Mouse (Mus musculus) CH12.LX (cell line): Measurements from ENCODE around the gene Gm20388. TPM values are rescaled to one million over a fixed set of nuclear protein-coding genes. Genes with fewer than 3 reads are reported as not detected.

Source experiments
- DNase-seq: peaks from one replicate; pipeline ENCODE4 v3.0.0-alpha.2; 2013; ENCODE audit errors: extremely low read depth
- H3K27ac ChIP-seq: 2 replicates; pipeline ENCODE4 v1.5.1; 2012; ENCODE audit warnings: low read depth, mild to moderate bottlenecking, control low read depth, moderate library complexity; ENCODE audit not compliant: insufficient read depth
- H3K27me3 ChIP-seq: replicated peaks from 2 replicates; pipeline ENCODE3; 2012; ENCODE audit warnings: inconsistent platforms
- H3K36me3 ChIP-seq, 2 experiments: replicated peaks in 1 of 2; 2 replicates each; pipeline versions ENCODE3 to v1.6.1; 2012; ENCODE audit warnings: inconsistent platforms in 1 of 2, low read length in 1 of 2, mild to moderate bottlenecking in 1 of 2, mixed read lengths in 1 of 2, moderate library complexity in 1 of 2; ENCODE audit not compliant: control insufficient read depth in 1 of 2, insufficient read depth in 1 of 2
- H3K4me1 ChIP-seq, 2 experiments: 2 replicates each; pipeline ENCODE4 v1.6.1; 2012; ENCODE audit warnings: inconsistent platforms in 1 of 2, moderate library complexity in 1 of 2; ENCODE audit not compliant: insufficient read depth in 2 of 2, control insufficient read depth in 1 of 2
- H3K4me2 ChIP-seq: 2 replicates; pipeline ENCODE4 v1.6.1; 2012; ENCODE audit warnings: low read depth, mild to moderate bottlenecking, control low read depth; ENCODE audit not compliant: poor library complexity, insufficient read depth, severe bottlenecking
- H3K4me3 ChIP-seq, 3 experiments: fragments of 150-350 bp in 1 of 3; sonication (generic) in 1 of 3; replicated peaks in 1 of 3; 2 replicates each; pipeline versions ENCODE3 to v1.5.1; 2011 to 2012; ENCODE audit warnings: low read depth in 2 of 3, low read length in 2 of 3, mild to moderate bottlenecking in 2 of 3, moderate library complexity in 2 of 3, control low read depth in 1 of 3, improper control_type of control experiment in 1 of 3, inconsistent platforms in 1 of 3, mixed read lengths in 1 of 3; ENCODE audit not compliant: poor library complexity in 1 of 3
- H3K79me2 ChIP-seq: replicated peaks from 2 replicates; pipeline ENCODE4 v1.6.1; 2012; ENCODE audit warnings: mild to moderate bottlenecking, moderate library complexity; ENCODE audit not compliant: control insufficient read depth, poor library complexity, insufficient read depth, severe bottlenecking; ENCODE audit errors: extremely low read depth
- H3K9ac ChIP-seq: 2 replicates; pipeline ENCODE4 v1.6.1; 2012; ENCODE audit warnings: low read depth, mild to moderate bottlenecking, control low read depth, moderate library complexity; ENCODE audit not compliant: insufficient read depth
- H3K9me3 ChIP-seq: replicated peaks from 2 replicates; pipeline ENCODE3; 2012; ENCODE audit warnings: low read length, inconsistent platforms, mixed read lengths
- BHLHE40 ChIP-seq: IDR thresholded peaks from 2 replicates; pipeline ENCODE4 v1.6.1; 2011; ENCODE audit warnings: mild to moderate bottlenecking, low read depth, low read length, improper control_type of control experiment
- CHD1 ChIP-seq: IDR thresholded peaks from 2 replicates; pipeline ENCODE4 v1.6.1; 2012; ENCODE audit warnings: low read depth, low read length, improper control_type of control experiment, inconsistent platforms
- ELF1 ChIP-seq: IDR thresholded peaks from 2 replicates; pipeline ENCODE4 v1.6.1; 2014; ENCODE audit warnings: low read depth, mild to moderate bottlenecking, inconsistent platforms, low read length, improper control_type of control experiment
- EP300 ChIP-seq: IDR thresholded peaks from 2 replicates; pipeline ENCODE4 v1.6.1; 2011; ENCODE audit warnings: low read length, improper control_type of control experiment
- ETS1 ChIP-seq: conservative IDR thresholded peaks from 2 replicates; pipeline ENCODE4 v1.6.1; 2012; ENCODE audit warnings: low read depth, mild to moderate bottlenecking, inconsistent platforms, low read length, improper control_type of control experiment, moderate library complexity
- IRF4 ChIP-seq: IDR thresholded peaks from 2 replicates; pipeline ENCODE4 v1.6.1; 2014; ENCODE audit warnings: low read depth, mild to moderate bottlenecking, inconsistent platforms, low read length, improper control_type of control experiment
- JUN ChIP-seq: IDR thresholded peaks from 2 replicates; pipeline ENCODE4 v1.6.1; 2011; ENCODE audit warnings: low read depth, mild to moderate bottlenecking, low read length, improper control_type of control experiment, moderate library complexity; ENCODE audit not compliant: insufficient read depth
- JUND ChIP-seq: conservative IDR thresholded peaks from 2 replicates; pipeline ENCODE4 v1.6.1; 2011; ENCODE audit warnings: low read depth, low read length, improper control_type of control experiment
- KAT2A ChIP-seq: IDR thresholded peaks from 2 replicates; pipeline ENCODE4 v1.6.1; 2012; ENCODE audit warnings: low read length, improper control_type of control experiment, inconsistent platforms; ENCODE audit not compliant: insufficient replicate concordance
- MAFK ChIP-seq: IDR thresholded peaks from 2 replicates; pipeline ENCODE4 v1.6.1; 2011; ENCODE audit warnings: low read length, improper control_type of control experiment; ENCODE audit not compliant: insufficient replicate concordance
- MAZ ChIP-seq: IDR thresholded peaks from 2 replicates; pipeline ENCODE4 v1.6.1; 2012; ENCODE audit warnings: low read depth, mild to moderate bottlenecking, inconsistent platforms, low read length, improper control_type of control experiment, moderate library complexity
- MEF2A ChIP-seq: IDR thresholded peaks from 2 replicates; pipeline ENCODE4 v1.6.1; 2014; ENCODE audit warnings: low read depth, mild to moderate bottlenecking, inconsistent platforms, low read length, improper control_type of control experiment, borderline replicate concordance
- MYC ChIP-seq: IDR thresholded peaks from 2 replicates; pipeline ENCODE4 v1.6.1; 2011; ENCODE audit warnings: low read depth, mild to moderate bottlenecking, improper control_type of control experiment, low read length
- NELFE ChIP-seq: IDR thresholded peaks from 2 replicates; pipeline ENCODE4 v1.6.1; 2011; ENCODE audit warnings: low read depth, low read length, improper control_type of control experiment
- PAX5 ChIP-seq: IDR thresholded peaks from 2 replicates; pipeline ENCODE4 v1.6.1; 2012; ENCODE audit warnings: low read length, inconsistent platforms, mixed read lengths
- POLR2A ChIP-seq: IDR thresholded peaks from 2 replicates; pipeline ENCODE4 v1.6.1; 2011; ENCODE audit warnings: low read depth, mild to moderate bottlenecking, improper control_type of control experiment, low read length
- POLR2AphosphoS2 ChIP-seq: IDR thresholded peaks from 2 replicates; pipeline ENCODE4 v1.6.1; 2011; ENCODE audit warnings: low read depth, low read length, improper control_type of control experiment
- RAD21 ChIP-seq: IDR thresholded peaks from 2 replicates; pipeline ENCODE4 v1.6.1; 2011; ENCODE audit warnings: low read depth, mild to moderate bottlenecking, low read length, improper control_type of control experiment, moderate library complexity
- RCOR1 ChIP-seq: conservative IDR thresholded peaks from 2 replicates; pipeline ENCODE4 v1.6.1; 2012; ENCODE audit warnings: low read depth, mild to moderate bottlenecking, inconsistent platforms, low read length, improper control_type of control experiment
- SMC3 ChIP-seq: IDR thresholded peaks from 2 replicates; pipeline ENCODE4 v1.6.1; 2011; ENCODE audit warnings: low read depth, low read length, improper control_type of control experiment
- UBTF ChIP-seq: IDR thresholded peaks from 2 replicates; pipeline ENCODE4 v1.6.1; 2012; ENCODE audit warnings: low read depth, mild to moderate bottlenecking, inconsistent platforms, low read length, improper control_type of control experiment, moderate library complexity
- USF2 ChIP-seq: conservative IDR thresholded peaks from 2 replicates; pipeline ENCODE4 v1.6.1; 2011; ENCODE audit warnings: low read depth, low read length, improper control_type of control experiment
- ZMIZ1 ChIP-seq: IDR thresholded peaks from 2 replicates; pipeline ENCODE4 v1.6.1; 2012; ENCODE audit warnings: low read depth, mild to moderate bottlenecking, inconsistent platforms, low read length, improper control_type of control experiment
- ZNF384 ChIP-seq: IDR thresholded peaks from 2 replicates; pipeline ENCODE4 v1.6.1; 2012; ENCODE audit warnings: low read depth, low read length, improper control_type of control experiment, inconsistent platforms
- dilution Hi-C: fragments of 300-500 bp; cut with MboI; formaldehyde crosslinking; loops from 2 replicates; pipeline ENCODE4 v1.14.3; 2020; ENCODE audit warnings: low sequenced_read_pairs; ENCODE audit not compliant: extremely low pct_unique_long_range_greater_than_20kb, extremely low pct_ligation_motif_present
- in situ Hi-C: fragments of 300-500 bp; cut with MboI; formaldehyde crosslinking; loops from 3 replicates; pipeline ENCODE4 v1.14.3; 2019; ENCODE audit warnings: low sequenced_read_pairs, low pct_ligation_motif_present, low pct_unique_long_range_greater_than_20kb, mixed read lengths
- polyA plus RNA-seq: library from polyadenylated mRNA; unstranded; fragments of >175 nt; gene quantifications from 2 replicates; pipeline ENCODE4 v1.2.1, GENCODE M21; 2012; ENCODE audit warnings: low read depth; ENCODE audit not compliant: insufficient read length
- total RNA-seq, 2 experiments: library from RNA; depleted of rRNA; stranded (reverse); fragments of 300-350 nt in 1 of 2; fragments of >200 nt in 1 of 2; gene quantifications; 2 replicates each; pipeline ENCODE4 v1.2.3; 2012 to 2014

Gm20388 gene
- total and polyA plus RNA-seq, 3 experiments, result 14.8 to 26.3 (median 22.2) TPM

DNA sequence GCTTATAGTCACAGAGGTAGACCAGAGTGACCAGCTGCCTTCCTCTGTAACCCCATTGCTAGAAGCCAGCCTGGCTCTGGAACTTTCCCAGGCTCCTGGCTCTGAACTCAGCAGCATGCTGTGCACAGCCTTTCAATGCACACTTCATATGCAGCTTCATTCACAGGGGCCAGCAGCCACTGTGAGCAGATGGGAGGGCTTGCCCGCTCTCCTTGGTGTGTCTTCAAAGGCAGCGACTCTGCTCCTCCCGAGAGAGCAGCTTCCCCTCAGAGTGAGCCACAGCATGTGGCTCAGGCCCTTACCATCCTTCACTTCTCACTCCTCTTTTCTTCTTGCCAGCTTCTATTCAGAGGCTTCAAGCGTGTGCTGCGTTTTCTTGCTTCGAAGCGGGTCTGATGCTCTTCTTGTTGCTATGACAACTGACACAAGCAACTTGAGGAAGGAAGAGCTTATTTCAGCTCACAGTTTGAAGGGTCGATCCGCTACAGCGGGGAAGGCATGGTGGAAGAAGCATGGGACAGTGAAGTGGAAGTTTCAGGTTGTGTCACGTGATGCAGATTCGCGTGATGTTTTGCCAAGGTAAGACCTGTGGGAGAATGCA lies 4293.5 kb downstream of the Gm20388 start:
- Histone ChIP-seq H3K79me2 (no peaks in the 10 kb centered on the region), H3K36me3 (no peaks in the 10 kb centered on the region), H3K27me3 (no peaks in the 10 kb centered on the region), H3K4me2 (no peak overlapping the region)
- no peak for DNase-seq
- no peak for TF ChIP-seq IRF4
- TF ChIP-seq POLR2AphosphoS2, result no peak
- no peak for TF ChIP-seq RAD21
- TF ChIP-seq SMC3, result no peak
- TF ChIP-seq MYC, result no peak
- TF ChIP-seq POLR2A, result no peak
- TF ChIP-seq CHD1, result no peak
- no peak for TF ChIP-seq MAFK
- no peak for TF ChIP-seq JUND
- TF ChIP-seq ZMIZ1, result no peak
- TF ChIP-seq MEF2A, result no peak
- no peak for TF ChIP-seq RCOR1
- TF ChIP-seq, all 38 proteins: peak for 0
- dilution Hi-C loops, result no loop called here
- Histone ChIP-seq H3K4me1 (no peaks in the 10 kb centered on the region), H3K4me3 (no peak overlapping the region), H3K9ac (no peak overlapping the region), H3K9me3 (no peaks in the 10 kb centered on the region), H3K27ac (no peak overlapping the region)
- in situ Hi-C loops, result no loop called here

DNA sequence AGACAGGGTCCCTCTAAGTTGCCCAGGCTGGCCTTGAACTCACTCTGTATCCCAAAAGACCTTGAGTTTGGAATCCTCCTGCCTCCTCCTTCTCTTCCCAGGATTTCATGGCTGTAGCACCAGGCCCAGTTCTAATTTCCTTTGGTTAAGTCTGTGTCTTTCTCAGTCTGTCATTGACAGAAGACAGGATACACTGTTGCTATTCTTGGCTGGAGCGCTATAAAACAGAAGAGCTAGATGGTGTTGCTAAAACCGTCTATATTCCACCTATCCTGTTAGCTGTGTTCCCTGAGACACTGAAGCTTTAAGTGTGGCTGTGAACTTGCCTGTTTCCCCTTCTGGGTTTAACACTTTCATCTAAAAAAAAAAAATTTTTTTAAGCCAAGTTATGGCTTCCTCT lies 4301.5 kb downstream of the Gm20388 start:
- H3K4me2 ChIP-seq, result no peak overlapping the region
- no peak overlapping the region for H3K4me3 ChIP-seq
- in situ Hi-C loops, result no loop called here
- no peaks in the 10 kb centered on the region for H3K4me1 ChIP-seq
- H3K27ac ChIP-seq, result no peak overlapping the region
- DNase-seq, result no peak
- H3K9me3 ChIP-seq, result no peaks in the 10 kb centered on the region
- H3K79me2 ChIP-seq, result no peaks in the 10 kb centered on the region
- H3K36me3 ChIP-seq, result no peaks in the 10 kb centered on the region
- TF ChIP-seq ETS1 (no peak), JUN (no peak), JUND (no peak), MEF2A (no peak), SMC3 (no peak), CHD1 (no peak), BHLHE40 (no peak), POLR2AphosphoS2 (no peak), ZNF384 (no peak), PAX5 (no peak), USF2 (no peak), EP300 (no peak), KAT2A (no peak), MAZ (no peak), ELF1 (no peak), NELFE (no peak), UBTF (no peak), POLR2A (no peak)
- TF ChIP-seq, all 38 proteins: peak for 0
- Histone ChIP-seq H3K9ac (no peak overlapping the region), H3K27me3 (no peaks in the 10 kb centered on the region)
- dilution Hi-C loops, result no loop called here
